Mouse (Mus musculus) kidney, adult 18-20 months (tissue): ENCODE results near the gene Olfr750.

ENCODE experiments used
- DNase-seq: peaks from one replicate; pipeline ENCODE4 v3.0.0; 2021

The Olfr750 gene

GRCm38 (mm10) chr14:51026391-51027133 is 47.7 kb downstream of the Olfr750 start:
- peak; percentile 70 for DNase-seq

GRCm38 (mm10) chr14:51024820-51025219 is 49.4 kb downstream of the Olfr750 start:
- DNase-seq, result no peak

GRCm38 (mm10) chr14:51023457-51023856 is 50.8 kb downstream of the Olfr750 start:
- DNase-seq, result no peak

GRCm38 (mm10) chr14:51017256-51017655 is 57.0 kb downstream of the Olfr750 start:
- DNase-seq, result no peak
